19 mouse cellular contexts compared by ENCODE assay signal in genomic region chr2:173653526-173653925, GRCm38 (mm10). TPM values are rescaled to one million over a fixed set of nuclear protein-coding genes. Genes with fewer than 3 reads are reported as not detected.
A peak's percentile ranks its signal among the peaks of the same experiment; 100 is the strongest.
DNase-seq lines count a peak whose midpoint lies in the region; ATAC-seq and TF ChIP-seq lines count a peak whose summit lies in the region.
"Had no signal": no experiment of that assay in that cellular context is flagged by ENCODE, and none has a peak within 500 bp of the region (broad histone marks: within the 10 kb centered on the region; RNA-seq: fewer than 3 reads in every experiment).

No protein-coding gene starts in this region.

- peaks cover 8% of the 10 kb centered on the region; the same call in 1 of the 2 replicates for H3K79me2 ChIP-seq in liver, adult 2 months (ENCODE audit: control insufficient read depth, insufficient read depth, low read length)

- H3K27ac ChIP-seq in liver, adult 2 months (replicated peaks; ENCODE audit: insufficient read depth, low read depth, low read length), result no peak overlapping the region
- H3K27ac ChIP-seq: embryonic facial prominence, embryonic 10.5 days; forebrain, embryonic 10.5 days; heart, embryonic 10.5 days; hindbrain, embryonic 10.5 days; hindbrain, embryonic 14.5 days had no signal

- no peak for ATAC-seq in erythroid progenitor cell, adult 5-6 weeks (replicated peaks; ENCODE audit: low FRiP score, poor library complexity, severe bottlenecking)
- ATAC-seq: forebrain, embryonic 14.5 days had no signal

- no peak overlapping the region for H3K9ac ChIP-seq in liver, adult 2 months (ENCODE audit: low read depth, low read length)
- H3K9ac ChIP-seq: hindbrain, embryonic 14.5 days had no signal

- no peak for TF ChIP-seq CTCF in liver, adult 2 months (IDR thresholded peaks at IDR 0.05; ENCODE audit: low read depth, low read length)

- H3K36me3 ChIP-seq in liver, adult 2 months (ENCODE audit: control insufficient read depth, insufficient read depth, low read length), result peaks cover 2% of the 10 kb centered on the region; the same call in 1 of the 2 replicates

- no peaks in the 10 kb centered on the region for H3K27me3 ChIP-seq in liver, adult 2 months (ENCODE audit: control insufficient read depth, insufficient read depth, low read length)

- H3K4me3 ChIP-seq in liver, adult 2 months (ENCODE audit: insufficient read depth, low read depth, low read length), result no peak overlapping the region
- H3K4me3 ChIP-seq: embryonic facial prominence, embryonic 10.5 days; forebrain, embryonic 10.5 days; heart, embryonic 10.5 days; hindbrain, embryonic 10.5 days had no signal

- no peak for TF ChIP-seq POLR2A in liver, adult 2 months (IDR thresholded peaks at IDR 0.05; ENCODE audit: extremely low read depth, insufficient read depth, low read length)

- H3K4me1 ChIP-seq in liver, adult 2 months (ENCODE audit: control insufficient read depth, insufficient read depth, low read length), result peaks cover 2% of the 10 kb centered on the region; the same call in 1 of the 2 replicates

- peak; percentile 67 for DNase-seq in liver, adult 2 months (ENCODE audit: extremely low read depth, low read depth, low spot score)
- no peak for DNase-seq in liver
- peak; percentile 58 for DNase-seq in kidney, adult 9 months
- peak; percentile 36 for DNase-seq in kidney, postnatal 14 days
- DNase-seq in frontal cortex, postnatal 36 days (ENCODE audit: low spot score in 2 of 2), result no peak
- DNase-seq in heart, adult 9 months (ENCODE audit: low spot score in 2 of 2), result no peak
- DNase-seq: adrenal gland, adult 8-10 months; adrenal gland, postnatal 36 days; cerebellum, adult 2 months; cerebellum, postnatal 10 days; gastrocnemius, postnatal 36 days; heart, postnatal 10 days had no signal

- 45% methylated on average over 5 of the region's 5 CpGs for WGBS in liver, adult 2 months

RNA-seq across cellular contexts. Expression of gene Rab22a, which starts 6.0 kb away (rescaled TPM):
- 8.6 and 11.0 TPM in 2 replicates for total RNA-seq in liver, adult 2 months (2014; rRNA removed)
- 20.2 and 25.1 TPM in 2 replicates for polyA plus RNA-seq in liver, adult 2 months (2012; rRNA removed)
- 10.1 and 15.9 TPM in 2 replicates for total RNA-seq in erythroid progenitor cell, adult 5-6 weeks (2015; ENCODE audit: low replicate concordance)
- total RNA-seq in erythroid progenitor cell, adult 5-6 weeks (2017; ENCODE audit: low replicate concordance), result 7.1 and 9.9 TPM in 2 replicates

Comparison
In these comparisons a context has a peak if more than half of its experiments do, and no peak if none do; other contexts are left out.
1. DNase-seq: peak in liver, adult 2 months (single experiment), kidney, adult 9 months (single experiment) and kidney, postnatal 14 days (single experiment); none in liver (single experiment), frontal cortex, postnatal 36 days (0 of 2) and heart, adult 9 months (0 of 2).